Mouse (Mus musculus) MEL-GATA-1-ER (cell line): Measurements from ENCODE around the gene Alox12b.

Experiments used
- DNase-seq: peaks from one replicate; pipeline ENCODE4 v3.0.0-alpha.2; 2012; ENCODE audit warnings: low read depth; ENCODE audit errors: extremely low read depth

Alox12b gene

GRCm38 (mm10) chr11:69123056-69123692 is 33.6 kb upstream of the Alox12b start:
- DNase-seq, result peak; percentile 74

- DNase-seq, result peak; percentile 87
Observed at GRCm38 (mm10) chr11:69123693-69124497, 32.9 kb upstream of the Alox12b start.

DNA sequence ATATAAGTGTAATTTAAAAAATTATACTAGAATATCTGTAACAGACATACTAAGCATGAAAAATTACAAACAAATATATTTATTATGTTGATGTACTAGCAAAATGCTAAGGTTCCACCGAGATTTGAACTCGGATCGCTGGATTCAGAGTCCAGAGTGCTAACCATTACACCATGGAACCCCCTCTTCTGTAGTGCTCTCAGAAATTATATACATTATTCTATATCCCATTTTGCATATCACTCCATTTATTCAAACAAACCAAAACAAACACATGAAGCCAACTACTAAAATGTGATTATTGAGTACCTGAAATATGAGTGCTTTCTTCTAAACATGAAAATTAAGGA is 32.3 kb upstream of the Alox12b start:
- DNase-seq, result no peak

- peak; percentile 94 for DNase-seq
Observed at GRCm38 (mm10) chr11:69125041-69125851, 31.5 kb upstream of the Alox12b start.

GRCm38 (mm10) chr11:69125852-69125918 is 31.1 kb upstream of the Alox12b start, which contains the start of gene Aloxe3:
Aloxe3 (plus strand) TSS chr11:69125896.
- DNase-seq, result no peak

- DNase-seq, result no peak
Observed at GRCm38 (mm10) chr11:69125919-69126705, 30.7 kb upstream of the Alox12b start.

GRCm38 (mm10) chr11:69126706-69127095 is 30.1 kb upstream of the Alox12b start:
- DNase-seq, result no peak

GRCm38 (mm10) chr11:69128426-69129122 is 28.2 kb upstream of the Alox12b start:
- DNase-seq, result no peak

DNA sequence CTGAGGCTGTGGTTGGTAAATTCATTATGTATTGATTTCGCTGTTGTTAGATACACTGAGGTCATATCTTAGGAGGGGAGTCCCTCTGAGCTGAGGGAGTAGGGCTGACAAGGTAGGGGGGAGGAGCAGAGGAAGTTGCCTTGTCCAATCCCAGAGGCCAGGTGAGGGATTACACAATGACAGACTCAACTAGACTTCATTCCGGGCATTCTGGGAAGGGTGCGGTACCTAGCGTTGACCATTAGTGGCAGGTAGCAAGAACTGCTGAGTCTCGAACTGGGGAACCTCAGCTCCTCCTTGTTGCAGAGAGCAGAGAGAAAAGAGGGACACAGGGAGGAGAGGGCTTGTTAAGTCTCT is 23.2 kb upstream of the Alox12b start:
- DNase-seq, result no peak

GRCm38 (mm10) chr11:69133923-69134621 is 22.7 kb upstream of the Alox12b start:
- peak; percentile 47 for DNase-seq

DNA sequence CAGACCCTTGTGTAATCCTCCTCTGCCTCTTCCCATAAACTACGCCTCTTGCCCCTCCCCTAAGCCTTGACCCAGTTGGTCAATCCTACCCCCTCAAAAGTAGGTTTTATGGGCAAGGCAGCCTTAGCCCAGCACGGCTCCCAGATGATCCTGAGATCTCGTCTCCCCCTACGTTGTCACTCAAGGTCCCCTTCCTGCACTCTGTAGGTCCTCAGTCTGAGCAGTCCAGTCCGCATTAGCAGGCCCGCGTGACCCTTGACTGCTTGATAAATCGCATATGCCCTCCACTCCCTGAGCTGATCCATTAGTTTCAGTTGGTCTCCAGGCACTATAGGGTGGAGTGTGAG is 22.2 kb upstream of the Alox12b start:
- no peak for DNase-seq

GRCm38 (mm10) chr11:69135361-69135760 is 21.4 kb upstream of the Alox12b start:
- DNase-seq, result no peak

DNA sequence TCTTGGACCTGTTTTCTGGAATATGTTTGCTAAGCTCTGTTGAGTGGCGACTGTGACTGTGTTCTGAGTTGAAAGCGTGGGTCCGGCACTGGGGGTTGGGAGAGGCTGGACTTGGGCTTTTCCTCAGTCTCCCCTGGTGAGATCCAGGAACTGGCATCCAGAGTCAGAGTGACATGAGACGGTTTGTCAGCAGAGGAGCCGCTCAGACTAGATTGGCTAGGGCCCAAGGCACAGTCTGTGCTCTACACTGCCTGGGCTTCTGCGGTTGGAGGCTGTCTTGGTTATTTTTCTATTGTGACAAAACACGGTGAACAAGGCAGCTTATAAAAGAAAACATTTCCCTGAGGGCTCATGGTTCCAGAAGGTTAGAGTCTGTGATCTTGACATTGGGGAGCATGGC is 9.2 kb upstream of the Alox12b start:
- DNase-seq, result no peak

- DNase-seq, result no peak
Observed at GRCm38 (mm10) chr11:69148451-69148960, 8.3 kb upstream of the Alox12b start.

- DNase-seq, result no peak
Observed at GRCm38 (mm10) chr11:69149728-69150127, 7.1 kb upstream of the Alox12b start.

DNA sequence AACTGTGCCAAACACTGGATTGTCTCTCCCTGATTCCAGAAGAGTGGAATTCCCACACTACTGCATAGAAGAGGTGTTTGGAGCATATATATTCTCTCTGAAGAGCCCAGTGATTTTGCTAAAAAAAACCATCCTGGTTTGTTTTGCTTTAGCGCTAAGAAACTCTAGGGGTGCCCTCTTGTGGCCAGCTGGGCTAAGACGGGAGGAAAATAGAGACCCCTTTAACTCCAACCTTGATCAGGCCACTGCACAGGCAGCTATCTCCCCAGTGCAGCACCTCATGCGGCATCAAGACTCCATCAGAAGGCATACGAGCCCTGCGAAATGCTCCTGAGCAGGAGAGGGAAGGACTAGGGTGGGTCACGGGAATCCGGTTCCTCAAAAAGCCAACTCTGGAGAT is 6.3 kb upstream of the Alox12b start:
- DNase-seq, result peak; percentile 36

GRCm38 (mm10) chr11:69151004-69151403 is 5.8 kb upstream of the Alox12b start:
- DNase-seq, result no peak

- DNase-seq, result no peak
Observed at GRCm38 (mm10) chr11:69153831-69154230, 3.0 kb upstream of the Alox12b start.

DNA sequence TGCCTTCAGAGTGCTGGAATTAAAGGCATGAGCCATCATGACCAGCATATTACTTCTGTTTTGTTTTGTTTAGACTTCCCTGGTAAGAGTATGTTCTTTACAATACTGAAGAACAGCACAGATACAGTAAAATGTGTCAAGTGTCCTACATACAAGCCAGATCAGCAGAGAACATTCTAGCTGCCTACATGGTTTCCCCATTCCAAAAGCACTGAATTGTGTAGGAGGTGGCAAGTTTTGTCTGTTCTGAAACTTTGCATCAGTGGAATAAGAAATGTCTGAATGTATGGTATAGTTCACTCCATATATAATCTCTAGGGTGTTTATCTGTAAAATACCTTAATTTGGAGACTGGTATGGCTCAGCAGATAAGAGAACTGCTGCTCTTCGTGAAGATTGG is 1.4 kb upstream of the Alox12b start:
- no peak for DNase-seq

DNA sequence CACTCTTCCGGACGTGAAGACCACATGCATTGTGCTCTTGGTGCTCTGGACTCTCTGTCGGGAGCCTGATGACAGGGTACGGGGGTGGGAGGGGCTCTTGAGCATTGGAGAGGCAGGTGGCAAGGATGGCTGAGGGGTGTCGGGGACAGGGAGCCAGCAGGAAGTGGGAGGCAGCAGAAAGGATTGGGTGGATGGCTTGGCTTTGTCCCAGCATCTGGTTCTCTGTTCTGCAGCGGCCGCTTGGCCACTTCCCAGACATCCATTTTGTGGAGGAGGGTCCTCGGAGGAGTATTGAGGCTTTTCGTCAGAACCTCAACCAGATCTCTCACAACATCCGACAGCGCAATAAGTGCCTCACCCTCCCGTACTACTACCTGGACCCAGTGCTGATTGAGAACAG is 12.5 kb downstream of the Alox12b start:
- DNase-seq, result no peak

GRCm38 (mm10) chr11:69171626-69172025 is 14.8 kb downstream of the Alox12b start:
- DNase-seq, result no peak
